Mouse (Mus musculus) hindbrain, embryonic 13.5 days (tissue): Measurements from ENCODE around the gene Gmds. TPM values are rescaled to one million over a fixed set of nuclear protein-coding genes. Genes with fewer than 3 reads are reported as not detected.

Experiments used
- ATAC-seq: fragments of 200-750 bp; cut with Nextera tagmentation; 2 replicates; pipeline ENCODE4 v1.8.0; 2017; ENCODE audit warnings: moderate TSS enrichment; ENCODE audit not compliant: low FRiP score
- H3K27ac ChIP-seq: fragments of 300-500 bp; sonication (generic); 2 replicates; pipeline ENCODE4 v1.5.1; 2015; ENCODE audit warnings: inconsistent platforms, mild to moderate bottlenecking, moderate library complexity
- H3K27me3 ChIP-seq: fragments of 300-500 bp; sonication (generic); 2 replicates; pipeline ENCODE4 v1.6.1; 2015; ENCODE audit warnings: mild to moderate bottlenecking, inconsistent platforms
- H3K36me3 ChIP-seq: fragments of 300-500 bp; sonication (generic); 2 replicates; pipeline ENCODE4 v1.6.1; 2015; ENCODE audit warnings: mild to moderate bottlenecking, inconsistent platforms
- H3K4me1 ChIP-seq: fragments of 300-500 bp; sonication (generic); replicated peaks from 2 replicates; pipeline ENCODE4 v1.6.1; 2015; ENCODE audit warnings: inconsistent platforms
- H3K4me2 ChIP-seq: fragments of 300-500 bp; sonication (generic); 2 replicates; pipeline ENCODE4 v1.6.1; 2015; ENCODE audit warnings: inconsistent platforms, mild to moderate bottlenecking, moderate library complexity
- H3K4me3 ChIP-seq: fragments of 300-500 bp; sonication (generic); 2 replicates; pipeline ENCODE4 v1.5.1; 2015; ENCODE audit warnings: mild to moderate bottlenecking, inconsistent platforms
- H3K9ac ChIP-seq: fragments of 300-500 bp; sonication (generic); 2 replicates; pipeline ENCODE4 v1.6.1; 2015; ENCODE audit warnings: mild to moderate bottlenecking, inconsistent platforms
- H3K9me3 ChIP-seq: fragments of 300-500 bp; sonication (generic); 2 replicates; pipeline ENCODE4 v1.6.1; 2016; ENCODE audit warnings: inconsistent platforms
- WGBS: fragments of 180-500 bp; shearing (Covaris S2); methylation state at CpG from one replicate; pipeline ENCODE4 v1.1.7; 2015; 5-methylcytosine and 5-hydroxymethylcytosine counted together
- polyA plus RNA-seq: library from polyadenylated mRNA; unstranded; fragments of >200 nt; fragmentation: Nextera tagmentation; extraction: Ambion mirVana; gene quantifications from 2 replicates; pipeline ENCODE4 v1.2.1, GENCODE M21; 2015

The Gmds gene
- 34.3 and 37.1 TPM in 2 replicates for polyA plus RNA-seq

DNA sequence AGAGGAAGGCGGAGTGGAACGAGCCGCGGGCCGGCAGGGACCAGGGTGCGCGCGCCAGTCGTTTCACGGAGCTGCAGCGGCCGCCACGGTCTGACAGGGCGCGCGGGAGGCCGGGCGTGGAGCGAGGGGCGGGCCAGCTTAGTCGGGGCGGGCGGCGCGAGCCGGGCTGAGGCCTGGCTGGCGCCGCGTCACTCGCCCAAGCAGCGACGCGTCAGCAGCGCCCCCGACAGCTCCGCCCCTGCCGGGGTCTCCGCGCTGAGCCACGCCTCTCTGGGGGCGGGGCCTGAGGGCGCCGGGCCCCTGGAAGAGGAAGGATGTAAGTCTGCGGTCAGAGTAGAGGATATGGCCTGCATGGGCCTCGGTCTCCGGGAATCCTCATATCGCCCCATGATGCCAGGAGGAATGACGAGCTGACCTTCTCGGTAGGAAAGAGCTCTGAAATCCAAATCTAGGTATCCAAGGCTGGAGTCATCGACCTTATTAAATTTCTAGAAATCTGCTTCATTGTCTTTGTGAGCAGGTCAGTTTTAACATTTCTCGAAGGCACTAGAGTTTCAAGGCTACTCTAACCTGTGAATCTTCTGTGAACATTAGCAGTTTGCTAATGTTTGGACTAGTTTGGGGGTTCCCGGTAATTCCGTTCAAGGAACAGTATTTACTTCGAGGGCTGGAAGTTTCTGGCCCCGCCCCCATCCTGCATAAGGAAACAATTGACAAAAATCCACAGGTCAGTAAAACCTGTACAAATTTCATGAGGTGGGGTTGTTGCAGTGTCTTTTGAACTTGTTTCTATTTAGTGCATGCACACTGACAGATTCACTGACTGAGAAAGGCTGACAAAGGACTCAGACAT is at the start of gene Gmds:
Gmds (minus strand) TSS at position 228 of the 853 bp plus-strand sequence.
- Histone ChIP-seq H3K4me2 (peak within 1 kb of the TSS; percentile 82), H3K9me3 (peaks cover 4% of the 10 kb centered on the region; the same call in 1 of the 2 replicates), H3K4me1 (peaks cover 13% of the 10 kb centered on the region), H3K27ac (peak within 1 kb of the TSS; percentile 78), H3K4me3 (peak within 1 kb of the TSS; percentile 84), H3K36me3 (peaks cover 2% of the 10 kb centered on the region), H3K9ac (peak within 1 kb of the TSS; percentile 92), H3K27me3 (no peaks in the 10 kb centered on the region)
- WGBS: 4% methylated on average over 46 of the region's 55 CpGs
- ATAC-seq: peak; percentile 100

GRCm38 (mm10) chr13:32385421-32386092 is 47.0 kb upstream of the Gmds start:
- no peaks in the 10 kb centered on the region for H3K9me3 ChIP-seq
- H3K4me1 ChIP-seq: no peaks in the 10 kb centered on the region
- no peaks in the 10 kb centered on the region for H3K27me3 ChIP-seq
- no peak overlapping the region for H3K9ac ChIP-seq
- no peak overlapping the region for H3K4me2 ChIP-seq
- H3K4me3 ChIP-seq: no peak overlapping the region
- 71% methylated on average over 4 of the region's 4 CpGs for WGBS
- H3K27ac ChIP-seq: no peak overlapping the region
- no peak for ATAC-seq
- no peaks in the 10 kb centered on the region for H3K36me3 ChIP-seq

GRCm38 (mm10) chr13:32382227-32383010 is 43.9 kb upstream of the Gmds start:
- Histone ChIP-seq H3K36me3 (no peaks in the 10 kb centered on the region), H3K4me1 (no peaks in the 10 kb centered on the region), H3K4me2 (no peak overlapping the region), H3K9ac (no peak overlapping the region), H3K27me3 (no peaks in the 10 kb centered on the region), H3K4me3 (no peak overlapping the region), H3K9me3 (no peaks in the 10 kb centered on the region), H3K27ac (no peak overlapping the region)
- WGBS: 84% methylated on average over 6 of the region's 6 CpGs
- ATAC-seq: no peak

GRCm38 (mm10) chr13:32378634-32379033 is 40.1 kb upstream of the Gmds start:
- Histone ChIP-seq H3K4me2 (no peak overlapping the region), H3K9ac (no peak overlapping the region), H3K27me3 (no peaks in the 10 kb centered on the region), H3K9me3 (no peaks in the 10 kb centered on the region), H3K4me3 (no peak overlapping the region), H3K4me1 (no peaks in the 10 kb centered on the region), H3K36me3 (no peaks in the 10 kb centered on the region), H3K27ac (no peak overlapping the region)
- ATAC-seq: no peak
- WGBS: 89% methylated on average over 1 of the region's 1 CpGs

- ATAC-seq: no peak
- H3K4me1 ChIP-seq: no peaks in the 10 kb centered on the region
- WGBS: 86% methylated on average over 2 of the region's 2 CpGs
- no peaks in the 10 kb centered on the region for H3K27me3 ChIP-seq
- no peaks in the 10 kb centered on the region for H3K36me3 ChIP-seq
- H3K9me3 ChIP-seq: no peaks in the 10 kb centered on the region
- no peak overlapping the region for H3K4me2 ChIP-seq
- H3K4me3 ChIP-seq: no peak overlapping the region
- no peak overlapping the region for H3K9ac ChIP-seq
- no peak overlapping the region for H3K27ac ChIP-seq
These were observed 34.0 kb upstream of the Gmds start for GRCm38 (mm10) chr13:32372531-32372883.

- no peak overlapping the region for H3K4me2 ChIP-seq
- H3K36me3 ChIP-seq: no peaks in the 10 kb centered on the region
- no peak overlapping the region for H3K27ac ChIP-seq
- no peaks in the 10 kb centered on the region for H3K4me1 ChIP-seq
- H3K4me3 ChIP-seq: no peak overlapping the region
- no peaks in the 10 kb centered on the region for H3K27me3 ChIP-seq
- H3K9me3 ChIP-seq: no peaks in the 10 kb centered on the region
- 88% methylated on average over 4 of the region's 4 CpGs for WGBS
- ATAC-seq: no peak
- no peak overlapping the region for H3K9ac ChIP-seq
These were observed 33.5 kb upstream of the Gmds start for GRCm38 (mm10) chr13:32371874-32372530.

GRCm38 (mm10) chr13:32370751-32371150 is 32.2 kb upstream of the Gmds start:
- no peak for ATAC-seq
- no peak overlapping the region for H3K9ac ChIP-seq
- H3K4me1 ChIP-seq: no peaks in the 10 kb centered on the region
- 89% methylated on average over 7 of the region's 7 CpGs for WGBS
- H3K4me3 ChIP-seq: no peak overlapping the region
- no peaks in the 10 kb centered on the region for H3K27me3 ChIP-seq
- H3K9me3 ChIP-seq: no peaks in the 10 kb centered on the region
- no peak overlapping the region for H3K4me2 ChIP-seq
- no peaks in the 10 kb centered on the region for H3K36me3 ChIP-seq
- no peak overlapping the region for H3K27ac ChIP-seq

GRCm38 (mm10) chr13:32370135-32370534 is 31.6 kb upstream of the Gmds start:
- Histone ChIP-seq H3K9ac (no peak overlapping the region), H3K9me3 (no peaks in the 10 kb centered on the region), H3K27me3 (no peaks in the 10 kb centered on the region), H3K4me3 (no peak overlapping the region), H3K4me1 (no peaks in the 10 kb centered on the region), H3K27ac (no peak overlapping the region), H3K36me3 (no peaks in the 10 kb centered on the region), H3K4me2 (no peak overlapping the region)
- no peak for ATAC-seq
- WGBS: 82% methylated on average over 1 of the region's 1 CpGs

GRCm38 (mm10) chr13:32337735-32338512 is 616 bp downstream of the Gmds start:
- Histone ChIP-seq H3K4me2 (peak overlapping the region; percentile 82), H3K9me3 (no peaks in the 10 kb centered on the region), H3K4me1 (peaks cover 13% of the 10 kb centered on the region), H3K9ac (peak overlapping the region; percentile 92), H3K4me3 (peak overlapping the region; percentile 84), H3K27ac (peak overlapping the region; percentile 78), H3K36me3 (no peaks in the 10 kb centered on the region; the same call in 1 of the 2 replicates), H3K27me3 (no peaks in the 10 kb centered on the region)
- 6% methylated on average over 28 of the region's 32 CpGs for whole genome bisulfite sequencing
- peak; percentile 7 for ATAC-seq

DNA sequence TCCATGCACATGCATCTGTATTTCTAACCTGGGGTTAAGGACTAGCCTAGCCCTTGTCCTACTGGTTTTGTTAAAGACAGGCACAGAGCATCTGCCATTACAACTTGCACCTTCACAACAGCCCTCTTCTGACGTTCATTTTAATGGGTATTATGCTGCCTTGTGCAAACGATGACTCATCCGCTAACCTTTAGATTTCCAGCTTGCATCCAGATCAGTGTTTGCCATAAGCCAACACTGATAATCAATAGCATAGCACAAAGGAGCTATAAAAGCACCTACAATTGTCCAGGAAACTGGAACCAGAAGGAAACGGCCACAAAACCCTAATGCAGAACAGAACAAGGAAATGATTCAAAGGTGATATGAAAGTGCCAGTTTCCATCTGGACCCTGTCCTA is 20.2 kb downstream of the Gmds start:
- no peaks in the 10 kb centered on the region for H3K4me1 ChIP-seq
- no peaks in the 10 kb centered on the region for H3K27me3 ChIP-seq
- ATAC-seq: no peak
- 89% methylated on average over 4 of the region's 4 CpGs for WGBS
- no peak overlapping the region for H3K4me2 ChIP-seq
- H3K9ac ChIP-seq: no peak overlapping the region
- H3K4me3 ChIP-seq: no peak overlapping the region
- no peak overlapping the region for H3K27ac ChIP-seq
- H3K9me3 ChIP-seq: no peaks in the 10 kb centered on the region
- no peaks in the 10 kb centered on the region for H3K36me3 ChIP-seq

- ATAC-seq: no peak
- Histone ChIP-seq H3K4me3 (no peak overlapping the region), H3K27ac (no peak overlapping the region), H3K4me1 (no peaks in the 10 kb centered on the region), H3K4me2 (no peak overlapping the region), H3K36me3 (no peaks in the 10 kb centered on the region), H3K9ac (no peak overlapping the region), H3K27me3 (no peaks in the 10 kb centered on the region), H3K9me3 (no peaks in the 10 kb centered on the region)
- 94% methylated on average over 3 of the region's 3 CpGs for WGBS
These were observed 21.2 kb downstream of the Gmds start for GRCm38 (mm10) chr13:32317354-32317753.
